Mouse (Mus musculus) CD4-positive, CD25-positive, alpha-beta regulatory T cell, adult 4 months (primary cell): ENCODE measurements around the gene Tle2. TPM values are rescaled to one million over a fixed set of nuclear protein-coding genes. Genes with fewer than 3 reads are reported as not detected.

Experiments used
- ATAC-seq: one replicate; pipeline ENCODE4 v1.8.0; 2017
- polyA plus RNA-seq, 2 experiments: library from polyadenylated mRNA; unstranded; fragments of 100-300 nt; shearing (Covaris generic); gene quantifications; one replicate each; pipeline ENCODE4 v1.2.1; 2017

Tle2 gene
- polyA plus RNA-seq, 2 experiments from 2014 or later: 0.78 TPM; not detected in 1

DNA sequence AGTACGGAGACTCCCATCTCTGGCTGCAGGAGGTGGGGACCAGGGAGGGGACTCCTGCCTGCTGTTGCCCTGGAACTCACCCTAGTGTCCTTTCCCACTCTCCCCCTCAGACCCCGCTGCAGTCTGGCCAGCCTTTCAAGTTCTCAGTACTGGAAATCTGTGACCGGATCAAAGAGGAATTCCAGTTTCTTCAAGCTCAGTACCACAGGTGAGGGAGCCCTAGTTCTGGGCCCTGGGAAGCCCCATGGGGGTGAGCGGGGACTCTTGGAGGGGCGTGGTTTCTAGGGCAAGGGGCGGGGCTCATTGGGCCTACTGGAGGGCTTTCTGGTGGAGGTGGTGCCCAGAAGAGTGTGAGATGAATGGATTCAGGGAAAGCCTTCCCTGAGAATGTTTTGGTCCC lies 1.3 kb downstream of the Tle2 start:
- ATAC-seq: no peak

DNA sequence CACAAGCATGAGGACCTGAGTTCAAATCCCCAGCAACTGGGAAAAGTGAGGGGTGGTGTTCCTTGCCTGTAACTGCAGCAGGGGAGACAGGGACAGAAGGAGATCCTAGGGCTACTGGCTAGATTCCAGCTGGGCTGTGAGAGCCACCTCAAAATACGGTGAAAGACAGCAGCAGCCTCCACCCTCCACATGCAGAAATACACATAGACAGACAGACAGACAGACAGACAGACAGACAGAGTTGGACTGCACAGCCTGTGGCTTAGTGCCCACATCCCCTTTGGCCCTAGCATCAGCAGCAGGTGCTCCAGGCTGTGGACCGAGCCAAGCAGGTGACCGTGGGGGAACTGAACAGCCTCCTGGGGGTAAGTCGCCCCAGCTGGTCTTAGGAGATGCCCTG lies 5.6 kb downstream of the Tle2 start:
- no peak for ATAC-seq

DNA sequence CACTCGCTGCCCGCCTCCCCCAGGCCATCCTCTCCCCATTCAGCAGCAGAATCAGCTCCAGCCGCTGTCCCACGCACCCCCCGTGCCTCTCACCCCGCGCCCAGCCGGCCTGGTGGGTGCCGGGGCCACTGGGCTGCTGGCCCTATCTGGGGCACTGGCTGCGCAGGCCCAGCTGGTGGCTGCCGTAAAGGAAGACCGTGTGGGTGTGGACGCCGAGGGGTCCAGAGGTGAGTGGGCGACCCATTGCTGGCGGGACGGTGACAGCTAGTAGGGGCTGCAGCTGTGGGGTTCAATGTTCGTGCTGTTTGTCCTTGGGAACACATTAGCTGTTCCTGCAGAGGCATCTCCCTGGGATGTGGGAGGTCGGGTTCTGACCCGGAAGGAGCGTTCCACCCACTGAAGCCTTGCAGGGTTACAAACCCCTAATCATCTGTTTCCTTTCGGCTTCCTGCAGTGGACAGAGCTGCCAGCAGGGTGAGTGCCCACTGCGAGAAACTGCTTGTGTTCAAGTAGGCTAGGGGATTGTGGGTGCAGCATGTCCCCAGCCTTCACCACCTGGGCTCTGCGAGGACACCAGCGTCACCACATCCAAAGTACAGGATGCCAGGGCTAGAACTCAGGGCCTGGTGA lies 6.2 kb downstream of the Tle2 start:
- ATAC-seq: peak; percentile 43

- no peak for ATAC-seq
Observed at GRCm38 (mm10) chr10:81583347-81583746, 9.0 kb downstream of the Tle2 start.

DNA sequence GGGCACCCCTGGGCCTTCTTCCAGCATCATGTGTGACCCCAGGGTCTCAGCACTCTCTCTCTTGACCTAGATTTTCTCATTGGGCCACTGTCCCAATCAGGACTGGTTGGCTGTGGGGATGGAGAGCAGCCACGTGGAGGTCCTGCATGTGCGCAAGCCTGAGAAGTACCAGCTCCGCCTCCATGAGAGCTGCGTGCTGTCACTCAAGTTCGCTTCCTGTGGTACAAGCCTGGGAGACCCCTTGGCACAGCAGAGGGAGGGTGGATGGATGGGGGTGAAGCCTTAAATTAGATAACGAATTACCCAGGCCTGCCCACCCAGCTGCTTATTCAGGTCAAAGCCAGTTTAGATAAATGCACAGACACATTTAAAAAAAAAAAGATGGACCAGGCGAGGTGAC lies 14.4 kb downstream of the Tle2 start:
- ATAC-seq: no peak

DNA sequence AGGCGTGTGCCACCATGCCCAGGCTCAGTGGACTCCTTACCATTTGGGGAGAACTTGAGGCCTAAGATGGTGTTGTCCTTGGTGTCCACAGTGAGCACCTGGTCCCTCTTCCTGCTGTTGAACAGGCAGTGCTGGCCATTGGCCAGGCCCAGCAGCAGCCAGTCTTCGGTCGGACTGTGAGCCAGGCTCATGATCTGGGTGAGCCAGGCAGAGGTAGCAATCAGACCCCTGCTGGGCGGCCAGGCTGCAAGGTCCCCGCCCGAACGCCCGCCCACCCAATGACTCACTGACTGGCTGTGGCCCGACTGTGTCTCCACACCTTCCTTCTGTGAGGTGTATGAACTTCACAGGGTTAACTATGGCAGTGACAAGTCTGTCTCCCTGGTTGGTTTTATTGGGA lies 17.5 kb downstream of the Tle2 start:
- ATAC-seq: no peak

- ATAC-seq: no peak
Observed at GRCm38 (mm10) chr10:81592631-81593030, 18.3 kb downstream of the Tle2 start.

GRCm38 (mm10) chr10:81593223-81593622 lies 18.9 kb downstream of the Tle2 start:
- no peak for ATAC-seq

GRCm38 (mm10) chr10:81593935-81594334 lies 19.6 kb downstream of the Tle2 start:
- ATAC-seq: no peak

DNA sequence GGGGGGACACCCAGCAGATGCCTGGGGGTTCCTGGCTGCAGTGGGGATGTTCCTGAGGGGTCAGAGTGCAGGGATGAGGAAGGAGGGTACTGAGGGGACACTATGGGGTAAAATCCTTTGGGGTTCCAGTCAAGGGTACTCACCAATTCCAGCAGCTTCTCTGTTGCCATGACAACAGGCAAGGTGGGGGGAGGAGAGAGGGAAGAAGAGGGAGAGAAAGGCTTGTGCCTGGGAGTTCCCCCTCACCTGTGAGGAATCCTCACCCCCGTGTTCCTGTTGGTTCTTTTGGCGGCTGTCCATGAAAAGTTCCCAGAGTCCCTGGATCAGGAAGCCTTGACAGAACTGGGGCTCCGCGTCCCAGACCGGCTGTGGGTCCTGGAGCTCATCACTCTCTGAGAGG lies 21.2 kb downstream of the Tle2 start:
- ATAC-seq: no peak

DNA sequence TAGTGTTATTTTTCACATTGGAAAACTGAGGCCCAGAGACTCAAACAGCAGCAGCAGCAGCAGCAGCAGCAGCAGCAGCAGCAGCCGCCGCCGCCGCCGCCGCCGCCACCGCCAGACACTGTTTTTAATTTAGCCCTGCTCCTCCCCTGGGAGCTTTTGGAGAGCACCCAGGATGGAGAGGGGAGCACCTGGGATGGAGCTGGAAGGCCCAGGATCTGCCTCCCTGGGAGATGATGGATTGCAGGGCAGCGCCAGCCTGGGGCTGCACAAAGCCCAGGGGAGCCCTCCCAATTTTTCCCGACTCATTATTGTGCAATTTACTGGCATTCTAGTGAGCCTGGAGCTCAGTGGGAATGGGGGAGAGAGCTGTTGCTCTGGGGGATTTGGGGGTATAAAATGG lies 22.2 kb downstream of the Tle2 start:
- ATAC-seq: no peak

DNA sequence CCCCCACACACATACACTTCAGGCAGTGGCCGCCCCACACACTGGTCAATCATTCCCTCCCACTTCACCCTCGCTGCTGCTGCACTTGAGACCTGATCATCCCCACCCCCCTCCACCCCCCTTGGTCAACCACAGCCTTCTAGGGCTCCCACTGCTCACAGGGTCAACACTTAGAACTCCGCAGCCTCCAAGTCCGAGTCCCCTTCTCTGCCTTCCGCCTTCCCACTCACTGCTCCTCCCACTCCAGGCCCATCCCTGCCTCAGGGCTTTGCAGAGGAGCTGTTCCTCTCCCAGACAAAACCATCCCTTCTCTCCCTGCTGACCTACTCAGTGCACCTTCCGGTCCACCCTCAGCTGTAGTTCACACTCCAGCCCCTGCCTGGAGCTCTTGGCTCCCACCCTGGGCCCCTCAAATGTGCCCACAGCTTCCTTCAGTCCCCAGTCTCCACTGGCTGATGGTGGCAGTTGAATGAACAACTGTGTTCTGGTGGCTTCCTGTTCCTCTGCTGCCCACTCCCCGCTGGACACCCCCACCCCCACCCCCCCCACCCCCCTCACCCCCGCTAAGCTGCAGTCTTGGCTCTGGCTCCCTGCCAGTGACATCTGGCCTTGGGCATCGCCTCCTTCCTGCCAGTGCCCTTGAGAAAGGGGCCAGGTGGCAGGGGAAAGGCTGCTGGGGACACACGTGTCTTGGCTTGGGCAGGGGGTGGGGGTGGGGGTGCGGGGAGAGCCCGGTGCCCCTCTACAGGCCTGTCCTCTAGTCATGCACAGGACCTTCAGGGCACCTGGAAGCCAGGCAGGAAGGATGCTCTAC lies 23.0 kb downstream of the Tle2 start:
- ATAC-seq: no peak

- no peak for ATAC-seq
Observed at GRCm38 (mm10) chr10:81598342-81598741, 24.0 kb downstream of the Tle2 start.

DNA sequence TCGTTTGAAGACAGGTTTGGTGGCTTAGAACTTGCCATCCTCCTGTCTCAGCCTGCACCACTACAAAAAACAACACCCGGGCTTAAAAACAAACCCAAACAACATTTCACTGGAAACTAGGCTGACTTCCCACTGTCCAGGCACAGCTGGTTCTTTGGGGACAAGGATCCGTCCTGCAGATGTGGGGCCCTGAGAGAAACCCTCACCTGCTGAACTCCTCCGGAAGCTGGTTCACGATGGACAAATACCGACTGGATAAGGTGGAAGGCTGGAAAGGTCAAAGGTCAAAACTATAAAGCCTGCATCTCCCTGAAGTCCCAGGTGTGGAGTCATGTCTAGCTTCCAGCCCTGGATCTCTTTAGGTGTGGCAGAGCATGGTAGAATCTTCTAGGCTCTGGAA lies 24.5 kb downstream of the Tle2 start:
- ATAC-seq: no peak

DNA sequence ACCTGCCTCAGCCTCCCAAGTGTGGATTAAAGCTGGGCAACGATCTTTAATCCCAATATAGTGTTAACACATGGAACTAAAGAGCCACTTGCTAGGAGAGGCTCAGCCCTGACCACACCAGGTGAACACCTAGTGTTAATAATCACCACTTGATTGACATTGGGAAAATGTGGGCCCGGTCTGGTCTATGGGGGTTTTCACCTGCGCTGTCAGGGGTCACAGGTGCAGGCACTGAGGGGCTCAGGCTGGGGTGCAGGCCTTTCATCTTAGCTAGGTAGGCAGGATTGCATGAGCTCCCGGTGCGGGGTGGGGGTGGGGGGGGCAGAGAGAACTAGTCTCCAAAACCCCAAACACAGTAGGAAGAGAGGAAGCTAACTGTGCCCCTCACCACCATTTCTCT lies 25.3 kb downstream of the Tle2 start:
- ATAC-seq: no peak

GRCm38 (mm10) chr10:81600096-81600495 lies 25.7 kb downstream of the Tle2 start:
- ATAC-seq: no peak

DNA sequence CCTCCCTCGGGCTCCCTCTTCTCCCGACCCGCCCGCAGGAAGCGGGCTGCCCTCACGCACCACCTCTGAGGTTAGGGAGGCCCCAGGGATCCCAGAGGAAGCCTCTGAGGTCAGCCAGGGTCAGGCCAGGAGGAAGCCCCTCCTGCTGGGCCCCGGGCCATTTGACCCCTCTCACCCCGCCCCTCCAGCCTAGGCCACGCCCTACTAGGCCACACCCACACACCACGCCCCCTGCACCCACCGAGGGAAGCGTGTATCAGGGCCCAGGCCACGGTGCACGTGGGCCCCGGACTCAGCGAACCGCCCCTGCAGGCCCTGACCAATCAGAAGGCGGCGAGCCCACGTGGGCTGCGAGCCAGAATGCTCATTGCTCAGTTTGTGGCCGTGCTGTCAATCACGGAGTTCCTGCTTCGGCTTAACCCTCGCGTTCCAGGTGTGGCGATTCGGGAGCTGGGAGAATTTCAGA lies 26.4 kb downstream of the Tle2 start, which contains the start of gene Tle6:
TSS of gene Tle6 (minus strand) at position 336 of the 466 bp plus-strand sequence.
- peak; percentile 56 for ATAC-seq

DNA sequence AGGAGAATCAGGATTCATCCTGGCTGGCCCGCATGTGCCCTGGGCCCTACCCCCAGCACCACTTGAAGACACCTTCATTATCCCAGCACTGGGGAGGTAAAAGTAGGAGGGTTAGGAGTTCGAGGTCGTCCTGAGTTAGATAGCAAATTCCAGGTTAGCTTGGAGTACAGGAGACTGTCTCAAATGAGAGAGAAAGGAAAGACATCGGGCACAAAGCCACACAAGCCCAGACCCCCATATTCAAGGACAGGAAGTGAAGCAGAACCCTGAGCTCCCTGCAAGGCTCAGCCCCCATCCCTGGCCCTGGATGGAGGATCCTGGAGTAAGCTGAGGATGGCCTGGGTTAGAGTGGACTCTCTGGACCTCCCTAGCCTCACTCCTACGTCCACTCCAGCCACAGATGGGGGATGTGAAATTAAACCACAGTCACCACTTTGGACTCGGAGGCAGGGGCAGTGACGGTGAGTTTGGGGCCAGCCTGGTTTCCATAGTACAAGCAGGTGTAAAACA lies 27.1 kb downstream of the Tle2 start:
- ATAC-seq: no peak

DNA sequence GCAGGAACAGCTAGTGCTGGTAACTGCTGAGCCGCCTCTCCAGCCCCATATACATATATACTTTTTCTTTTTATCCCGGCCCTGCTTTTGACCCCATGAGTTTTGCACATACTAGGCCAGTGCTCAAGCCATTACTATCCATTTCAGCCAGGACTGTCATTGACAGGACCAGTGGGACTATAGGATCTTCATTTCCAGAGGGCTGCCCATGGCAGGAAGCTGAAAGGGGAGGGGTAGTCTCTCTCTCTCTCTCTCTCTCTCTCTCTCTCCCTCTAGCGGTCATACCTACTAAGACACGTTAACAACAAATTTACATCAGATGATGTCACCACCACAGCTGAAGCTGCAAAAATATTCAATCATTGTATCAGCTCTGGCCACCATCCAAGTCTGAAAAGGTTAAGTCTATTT lies 28.4 kb downstream of the Tle2 start:
- ATAC-seq: peak; percentile 61

GRCm38 (mm10) chr10:81604019-81604967 lies 29.9 kb downstream of the Tle2 start:
- ATAC-seq: no peak

GRCm38 (mm10) chr10:81604968-81605665 lies 30.8 kb downstream of the Tle2 start:
- ATAC-seq: peak; percentile 53

GRCm38 (mm10) chr10:81605666-81605973 lies 31.3 kb downstream of the Tle2 start:
- no peak for ATAC-seq
